Mouse (Mus musculus) megakaryocyte, embryonic 14.5 days (primary cell): ENCODE results near the gene Zbed4.

Experiments used
- FLI1 ChIP-seq: IDR thresholded peaks from 2 replicates; pipeline ENCODE4 v1.6.1; 2012; ENCODE audit warnings: low read length, inconsistent platforms, mixed read lengths
- GATA1 ChIP-seq: IDR thresholded peaks from 3 replicates; pipeline ENCODE4 v1.6.1; 2012; ENCODE audit warnings: mixed read lengths, low read length, inconsistent platforms, borderline replicate concordance

DNA sequence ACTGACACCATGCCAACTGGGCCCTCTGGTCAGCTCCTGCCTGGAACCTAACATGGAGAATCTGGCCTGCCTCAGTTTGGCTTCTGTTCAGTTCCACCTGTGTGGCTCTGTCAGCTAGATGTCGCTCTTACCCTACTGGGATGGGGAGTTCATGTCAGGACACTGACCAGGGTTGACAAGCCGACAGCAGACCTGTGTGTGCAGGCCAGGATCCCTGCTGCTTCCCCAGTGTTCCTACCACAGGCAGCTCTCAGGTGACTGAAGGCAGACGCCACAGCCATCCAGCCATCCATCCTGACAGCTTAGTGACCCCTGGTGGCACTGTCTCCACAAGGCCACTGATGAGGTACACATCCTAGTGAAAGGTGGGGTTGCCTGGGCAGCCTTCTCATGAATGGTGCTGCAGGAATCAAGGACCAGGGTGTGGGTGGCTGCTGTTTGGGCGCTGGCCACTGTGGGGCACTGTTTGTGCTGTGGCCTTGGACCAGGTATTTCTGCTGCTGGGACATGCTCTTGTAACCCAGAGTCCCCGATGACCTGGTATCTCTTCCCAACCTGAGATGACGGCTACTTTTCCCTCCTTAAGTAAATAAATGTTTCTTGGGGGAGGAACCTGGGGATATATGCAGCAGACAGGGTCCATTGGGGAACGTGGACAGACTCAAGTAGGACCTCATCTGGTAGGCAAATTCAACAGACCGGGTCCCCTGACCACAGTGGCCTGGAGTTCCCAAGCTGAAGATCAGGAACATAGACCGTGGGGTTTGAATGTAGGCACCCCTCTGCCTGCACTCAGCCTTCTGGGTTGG is 76.7 kb downstream of the Zbed4 start:
- TF ChIP-seq GATA1, result no peak
- no peak for TF ChIP-seq FLI1
